Mouse (Mus musculus) thymus, adult 2 months (tissue): ENCODE results near the gene Odc1.

Experiments used
- CTCF ChIP-seq: fragments of 200-500 bp; IDR thresholded peaks from 2 replicates; pipeline ENCODE4 v1.5.1; 2012; ENCODE audit warnings: mild to moderate bottlenecking, control low read depth, low read length, moderate library complexity, borderline replicate concordance; ENCODE audit not compliant: control insufficient read depth, poor library complexity, insufficient read depth; ENCODE audit errors: extremely low read depth
- POLR2A ChIP-seq: fragments of 200-500 bp; IDR thresholded peaks from 2 replicates; pipeline ENCODE4 v1.6.1; 2012; ENCODE audit warnings: mild to moderate bottlenecking, low read length, control low read depth, moderate library complexity; ENCODE audit not compliant: control insufficient read depth, poor library complexity, insufficient read depth; ENCODE audit errors: extremely low read depth

- no peak for TF ChIP-seq POLR2A
- no peak for TF ChIP-seq CTCF
Measured at GRCm38 (mm10) chr12:17586011-17586410, 41.4 kb downstream of the Odc1 start.
